Mouse (Mus musculus) forebrain, postnatal 0 days (tissue): ENCODE measurements around the gene Cep295. TPM values are rescaled to one million over a fixed set of nuclear protein-coding genes. Genes with fewer than 3 reads are reported as not detected.
"Not testable (repeated sequence)": the region's sequence is repeated elsewhere in the genome, so short reads cannot be mapped to it uniquely, and the experiment has no call there.

Experiments
- ATAC-seq: fragments of 200-750 bp; cut with Nextera tagmentation; 2 replicates; pipeline ENCODE4 v1.8.0; 2017; ENCODE audit warnings: mild to moderate bottlenecking, moderate library complexity
- DNase-seq: peaks from one replicate; pipeline ENCODE4 v3.0.0-alpha.2; 2015
- H3K27ac ChIP-seq: fragments of 300-500 bp; sonication (generic); 2 replicates; pipeline ENCODE4 v1.5.1; 2014; ENCODE audit warnings: low read depth, mild to moderate bottlenecking, antibody characterized with exemption, low read length, moderate library complexity, mixed read lengths
- H3K27me3 ChIP-seq: fragments of 300-500 bp; sonication (generic); 2 replicates; pipeline ENCODE4 v1.6.1; 2014; ENCODE audit warnings: mild to moderate bottlenecking, low read length, mixed read lengths; ENCODE audit not compliant: insufficient read depth
- H3K36me3 ChIP-seq: fragments of 300-500 bp; sonication (generic); 2 replicates; pipeline ENCODE4 v1.6.1; 2014; ENCODE audit warnings: mild to moderate bottlenecking, moderate library complexity; ENCODE audit not compliant: insufficient read depth
- H3K4me1 ChIP-seq: fragments of 300-500 bp; sonication (generic); 2 replicates; pipeline ENCODE4 v1.6.1; 2014; ENCODE audit warnings: antibody characterized with exemption; ENCODE audit not compliant: insufficient read depth
- H3K4me2 ChIP-seq: fragments of 300-500 bp; sonication (generic); 2 replicates; pipeline ENCODE4 v1.6.1; 2014; ENCODE audit warnings: low read depth, mild to moderate bottlenecking, moderate library complexity
- H3K4me3 ChIP-seq: fragments of 300-500 bp; sonication (generic); 2 replicates; pipeline ENCODE4 v1.5.1; 2014; ENCODE audit warnings: low read depth, low read length, mixed read lengths
- H3K9ac ChIP-seq: fragments of 300-500 bp; sonication (generic); 2 replicates; pipeline ENCODE4 v1.6.1; 2014; ENCODE audit warnings: mild to moderate bottlenecking
- H3K9me3 ChIP-seq: fragments of 300-500 bp; sonication (generic); 2 replicates; pipeline ENCODE4 v1.6.1; 2016; ENCODE audit warnings: low read length
- CTCF ChIP-seq: sonication (generic); IDR thresholded peaks from 2 replicates; pipeline ENCODE4 v1.5.1; 2016; ENCODE audit warnings: antibody characterized with exemption, control low read depth, low read depth
- WGBS: fragments of 180-500 bp; shearing (Covaris S2); extraction: QIAGEN DNeasy Blood & Tissue Kit; methylation state at CpG from one replicate; pipeline ENCODE4 v1.1.7; 2014; 5-methylcytosine and 5-hydroxymethylcytosine counted together
- polyA plus RNA-seq: library from polyadenylated mRNA; unstranded; fragments of >200 nt; fragmentation: Nextera tagmentation; extraction: Ambion mirVana; gene quantifications from 2 replicates; pipeline ENCODE4 v1.2.1, GENCODE M21; 2015
- total RNA-seq: library from RNA; depleted of rRNA; stranded (reverse); fragments of >200 nt; gene quantifications from 2 replicates; pipeline ENCODE4 v1.2.3, GENCODE M21; 2014

Cep295 gene
- total and polyA plus RNA-seq, 2 experiments from 2014 or later: 8.7 to 45.7 TPM

GRCm38 (mm10) chr9:15364843-15365242 is 7.3 kb upstream of the Cep295 start:
- H3K36me3 ChIP-seq: no peaks in the 10 kb centered on the region
- ATAC-seq: no peak
- no peak overlapping the region for H3K9ac ChIP-seq
- 79% methylated on average over 1 of the region's 1 CpGs for WGBS
- no peak overlapping the region for H3K4me3 ChIP-seq
- no peak overlapping the region for H3K4me2 ChIP-seq
- H3K9me3 ChIP-seq: no peaks in the 10 kb centered on the region
- no peaks in the 10 kb centered on the region for H3K4me1 ChIP-seq
- DNase-seq: no peak
- no peak overlapping the region for H3K27ac ChIP-seq
- TF ChIP-seq CTCF: no peak
- H3K27me3 ChIP-seq: no peaks in the 10 kb centered on the region

GRCm38 (mm10) chr9:15356916-15357483 is 588 bp downstream of the Cep295 start:
- Histone ChIP-seq H3K27me3 (no peaks in the 10 kb centered on the region), H3K36me3 (peaks cover 3% of the 10 kb centered on the region; the same call in 1 of the 2 replicates), H3K9ac (peak overlapping the region; percentile 83), H3K4me2 (peak overlapping the region; percentile 75), H3K4me1 (peaks cover 6% of the 10 kb centered on the region; the same call in 1 of the 2 replicates), H3K4me3 (peak overlapping the region; percentile 80), H3K9me3 (no peaks in the 10 kb centered on the region), H3K27ac (peak overlapping the region; percentile 66)
- WGBS: 1% methylated on average over 9 of the region's 9 CpGs
- no peak for TF ChIP-seq CTCF
- ATAC-seq (no peak), DNase-seq (no peak)

DNA sequence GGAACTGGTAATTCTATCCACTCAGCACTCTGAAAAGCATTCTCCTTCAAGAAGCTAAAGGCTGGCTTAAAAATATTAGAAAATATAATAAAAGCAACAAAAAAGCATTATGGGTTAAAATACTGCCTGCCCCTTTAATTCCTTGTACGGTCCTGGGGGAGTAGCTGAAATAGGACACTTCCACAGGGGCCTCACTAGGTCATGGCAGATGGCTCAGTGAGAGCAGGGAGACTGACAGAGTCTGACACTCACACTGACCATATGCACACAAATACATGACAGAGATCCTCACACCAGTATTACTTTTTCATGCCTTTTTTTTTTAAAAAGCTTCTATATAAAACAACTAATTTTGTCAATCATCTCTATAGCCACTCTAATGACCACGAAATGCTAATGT is 7.7 kb downstream of the Cep295 start:
- H3K27ac ChIP-seq: no peak overlapping the region
- ATAC-seq: no peak
- H3K4me2 ChIP-seq: no peak overlapping the region
- WGBS: 82% methylated on average over 2 of the region's 2 CpGs
- no peak overlapping the region for H3K9ac ChIP-seq
- no peaks in the 10 kb centered on the region for H3K4me1 ChIP-seq
- no peaks in the 10 kb centered on the region for H3K27me3 ChIP-seq
- H3K9me3 ChIP-seq: no peaks in the 10 kb centered on the region
- no peak for TF ChIP-seq CTCF
- no peak overlapping the region for H3K4me3 ChIP-seq
- peaks cover 33% of the 10 kb centered on the region for H3K36me3 ChIP-seq
- no peak for DNase-seq

DNA sequence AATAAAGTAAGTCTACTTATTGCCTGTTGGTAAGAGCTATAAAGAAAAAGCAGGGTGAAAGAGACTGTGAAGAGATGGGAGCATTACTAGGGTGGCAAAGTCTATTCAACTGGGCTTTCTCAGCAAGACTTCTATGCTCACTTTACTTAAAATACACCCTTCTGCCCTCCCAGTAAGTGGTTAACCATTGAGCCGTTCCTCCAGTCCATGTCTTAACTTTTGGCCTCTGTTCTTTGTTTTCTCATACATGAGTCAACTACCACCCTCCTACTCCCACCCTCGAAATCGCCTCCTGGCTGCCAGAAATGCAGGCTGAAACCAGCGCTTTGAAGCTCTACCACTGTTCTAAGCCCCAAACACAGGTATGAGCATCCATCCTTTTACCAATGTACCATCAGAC is 19.8 kb downstream of the Cep295 start:
- WGBS: 90% methylated on average over 4 of the region's 4 CpGs
- Histone ChIP-seq H3K4me3 (no peak overlapping the region), H3K36me3 (peaks cover 67% of the 10 kb centered on the region), H3K9me3 (no peaks in the 10 kb centered on the region), H3K9ac (no peak overlapping the region), H3K27me3 (no peaks in the 10 kb centered on the region), H3K4me2 (no peak overlapping the region), H3K27ac (no peak overlapping the region), H3K4me1 (no peaks in the 10 kb centered on the region)
- no peak for ATAC-seq
- DNase-seq: no peak
- TF ChIP-seq CTCF: no peak

GRCm38 (mm10) chr9:15318170-15318742 is 39.3 kb downstream of the Cep295 start:
- DNase-seq: no peak

DNA sequence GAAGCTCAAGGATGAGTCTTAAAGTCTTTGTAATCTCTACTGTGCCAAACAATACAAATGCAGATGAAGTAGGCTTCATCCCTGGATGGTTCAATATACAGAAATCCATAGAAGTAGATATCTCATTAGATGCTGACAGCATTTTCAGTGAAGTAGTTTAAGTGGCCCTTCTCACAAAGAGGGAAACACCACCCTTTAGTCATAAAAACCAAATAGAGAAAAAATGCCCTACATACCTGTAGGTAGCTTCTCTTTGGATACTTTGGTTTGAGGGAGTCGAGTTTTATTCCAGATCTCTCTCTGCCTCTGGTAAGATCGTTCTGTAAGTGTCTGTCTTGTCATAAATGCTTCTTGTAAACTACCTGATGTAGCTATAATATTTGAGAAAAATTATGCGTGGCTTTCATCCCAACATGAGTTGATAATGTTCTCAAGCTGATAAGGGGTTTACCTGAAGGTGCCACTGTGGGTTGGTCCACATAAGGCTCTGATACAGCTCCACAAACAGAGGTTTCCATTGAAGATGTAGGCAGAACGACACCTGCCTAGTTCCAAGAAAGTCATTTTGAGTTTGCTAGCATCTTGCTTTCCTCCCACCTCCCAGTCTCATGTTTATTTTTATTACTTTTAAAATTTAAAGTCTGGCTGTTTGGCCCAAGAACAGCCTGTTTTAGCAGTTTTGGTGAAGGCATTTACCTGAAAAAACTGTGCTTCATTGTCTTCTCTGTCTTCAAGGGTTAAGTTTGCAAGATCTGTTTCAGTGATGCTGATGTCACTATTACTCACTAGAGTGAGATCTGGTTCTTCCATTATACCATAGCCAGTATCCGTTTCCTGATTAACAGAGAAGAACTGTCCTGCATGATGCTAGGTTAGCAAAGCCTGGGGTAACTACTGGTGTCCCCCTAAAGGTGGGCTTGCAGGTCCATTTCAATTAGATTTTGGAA is 40.1 kb downstream of the Cep295 start:
- no peak for DNase-seq
- no peaks in the 10 kb centered on the region for H3K4me1 ChIP-seq
- H3K9me3 ChIP-seq: no peaks in the 10 kb centered on the region
- no peak overlapping the region for H3K9ac ChIP-seq
- no peak for ATAC-seq
- H3K36me3 ChIP-seq: peaks cover 57% of the 10 kb centered on the region
- TF ChIP-seq CTCF: no peak
- no peak overlapping the region for H3K4me3 ChIP-seq
- WGBS: 65% methylated on average over 5 of the region's 5 CpGs
- H3K4me2 ChIP-seq: no peak overlapping the region
- H3K27ac ChIP-seq: no peak overlapping the region
- no peaks in the 10 kb centered on the region for H3K27me3 ChIP-seq

More at GRCm38 (mm10) chr9:15318170-15318742, 39.3 kb downstream of the Cep295 start:
- no peak overlapping the region for H3K9ac ChIP-seq
- no peaks in the 10 kb centered on the region for H3K4me1 ChIP-seq
- TF ChIP-seq CTCF: no peak
- no peak overlapping the region for H3K4me3 ChIP-seq
- 81% methylated on average over 2 of the region's 2 CpGs for WGBS
- no peak overlapping the region for H3K4me2 ChIP-seq
- no peaks in the 10 kb centered on the region for H3K9me3 ChIP-seq
- ATAC-seq: no peak
- no peak overlapping the region for H3K27ac ChIP-seq
- H3K36me3 ChIP-seq: peaks cover 60% of the 10 kb centered on the region
- H3K27me3 ChIP-seq: no peaks in the 10 kb centered on the region

DNA sequence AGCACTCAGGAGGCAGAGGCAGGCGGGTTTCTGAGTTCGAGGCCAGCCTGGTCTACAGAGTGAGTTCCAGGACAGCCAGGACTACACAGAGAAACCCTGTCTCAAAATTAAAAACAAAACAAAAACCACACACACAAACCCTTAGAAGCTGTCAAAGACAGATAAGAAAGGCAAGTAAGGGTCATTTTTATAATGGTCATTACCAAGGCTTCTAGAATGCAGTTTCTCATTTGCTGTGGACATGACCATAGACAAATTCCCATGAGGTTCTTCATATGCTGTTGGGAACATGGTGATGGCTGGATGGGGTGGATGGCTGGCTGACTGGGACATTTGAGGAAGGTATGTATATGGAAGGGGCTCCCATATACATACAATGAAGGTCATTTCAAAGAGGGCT is 41.3 kb downstream of the Cep295 start:
- H3K4me1 ChIP-seq, H3K27me3 ChIP-seq, ATAC-seq, H3K9ac ChIP-seq, DNase-seq, H3K9me3 ChIP-seq, H3K27ac ChIP-seq, H3K4me3 ChIP-seq, H3K4me2 ChIP-seq: not testable (repeated sequence)
- H3K36me3 ChIP-seq: peaks cover 55% of the 10 kb centered on the region
- WGBS: 88% methylated on average over 1 of the region's 2 CpGs
